14 mouse cellular contexts compared by ENCODE assay signal in the genomic region with DNA sequence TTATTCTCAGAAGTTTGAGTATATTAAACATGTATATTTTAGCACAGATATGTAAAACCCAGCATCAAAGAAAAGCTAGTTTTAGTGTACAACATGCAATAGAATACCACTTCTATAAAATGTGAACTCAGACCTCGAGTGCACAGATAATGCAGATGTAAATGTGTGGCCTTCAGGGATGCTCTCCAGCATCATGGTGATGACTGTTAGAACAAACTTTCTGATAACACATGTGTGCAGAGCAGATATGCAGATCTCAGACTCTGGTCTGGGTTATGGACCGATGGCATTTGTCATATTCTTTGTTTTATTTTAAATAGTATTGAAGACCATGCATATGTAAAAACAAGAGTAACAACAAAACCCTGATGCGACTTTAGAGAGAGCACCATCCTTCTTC.
"Had no signal": no experiment of that assay in that cellular context is flagged by ENCODE, and none has a peak within 500 bp of the region (broad histone marks: within the 10 kb centered on the region; RNA-seq: fewer than 3 reads in every experiment).

No protein-coding gene starts in this region.

- H3K9ac ChIP-seq: limb, embryonic 15.5 days; midbrain, embryonic 15.5 days; neural tube, embryonic 12.5 days had no signal

- DNase-seq: kidney, adult 8-10 months; kidney, postnatal 25 days; layer of hippocampus, adult 9-11 months; layer of hippocampus, postnatal 36 days; lung, adult 2 months; lung, postnatal 36 days; spleen, adult 18-20 months; thymus, adult 18-20 months; thymus, postnatal 14 days had no signal

- H3K36me3 ChIP-seq: limb, embryonic 15.5 days; midbrain, embryonic 15.5 days; neural tube, embryonic 12.5 days had no signal

- H3K4me3 ChIP-seq: limb, embryonic 15.5 days; midbrain, embryonic 15.5 days; neural tube, embryonic 12.5 days had no signal

- H3K4me2 ChIP-seq: limb, embryonic 15.5 days; midbrain, embryonic 11.5 days; midbrain, embryonic 15.5 days; neural tube, embryonic 12.5 days had no signal

- H3K9me3 ChIP-seq: limb, embryonic 15.5 days; midbrain, embryonic 15.5 days; neural tube, embryonic 12.5 days had no signal

- H3K27ac ChIP-seq: limb, embryonic 15.5 days; midbrain, embryonic 15.5 days; neural tube, embryonic 12.5 days had no signal

- H3K27me3 ChIP-seq: limb, embryonic 15.5 days; midbrain, embryonic 15.5 days; neural tube, embryonic 12.5 days had no signal

- ATAC-seq: lung, postnatal 0 days; midbrain, embryonic 15.5 days had no signal
